Mouse (Mus musculus) kidney, adult 2 months (tissue): Measurements from ENCODE around the gene Kif18b. TPM values are rescaled to one million over a fixed set of nuclear protein-coding genes. Genes with fewer than 3 reads are reported as not detected.
A peak's percentile ranks its signal among the peaks of the same experiment; 100 is the strongest.

Experiments used
- DNase-seq: peaks from one replicate; pipeline ENCODE4 v3.0.0; 2021
- H3K27ac ChIP-seq: fragments of 200-500 bp; 2 replicates; pipeline ENCODE4 v1.5.1; 2012; ENCODE audit warnings: low read depth, low read length, control low read depth, inconsistent platforms; ENCODE audit not compliant: insufficient read depth
- H3K27me3 ChIP-seq: fragments of 200-500 bp; replicated peaks from 2 replicates; pipeline ENCODE4 v1.6.1; 2012; ENCODE audit warnings: mild to moderate bottlenecking, moderate library complexity, low read length, inconsistent platforms; ENCODE audit not compliant: control insufficient read depth, insufficient read depth
- H3K36me3 ChIP-seq: fragments of 200-500 bp; 2 replicates; pipeline ENCODE4 v1.6.1; 2012; ENCODE audit warnings: mild to moderate bottlenecking, moderate library complexity, low read length, inconsistent platforms; ENCODE audit not compliant: control insufficient read depth, insufficient read depth
- H3K4me1 ChIP-seq: fragments of 200-500 bp; 2 replicates; pipeline ENCODE4 v1.6.1; 2011; ENCODE audit warnings: low read length; ENCODE audit not compliant: control insufficient read depth, insufficient read depth
- H3K4me3 ChIP-seq: fragments of 200-500 bp; 2 replicates; pipeline ENCODE4 v1.5.1; 2011; ENCODE audit warnings: mild to moderate bottlenecking, low read depth, low read length, control low read depth; ENCODE audit not compliant: insufficient read depth
- CTCF ChIP-seq: fragments of 200-500 bp; conservative IDR thresholded peaks from 2 replicates; pipeline ENCODE4 v1.5.1; 2011; ENCODE audit warnings: low read depth, mild to moderate bottlenecking, control low read depth, low read length, moderate library complexity, mixed read lengths; ENCODE audit not compliant: insufficient read depth, insufficient read length
- POLR2A ChIP-seq: fragments of 200-500 bp; IDR thresholded peaks from one replicate; pipeline ENCODE4 v1.6.1; 2011; ENCODE audit warnings: low read depth, low read length, control low read depth
- WGBS: fragments of 180-500 bp; shearing (Covaris S2); methylation state at CpG from one replicate; pipeline ENCODE4 v1.1.7; 2018; 5-methylcytosine and 5-hydroxymethylcytosine counted together
- polyA plus RNA-seq: library from polyadenylated mRNA; depleted of rRNA; stranded (reverse); fragments of >200 nt; gene quantifications from 2 replicates; pipeline ENCODE4 v1.2.3, GENCODE M21; 2012

Gene Kif18b
- polyA plus RNA-seq, 1 experiment: 0.27 TPM

GRCm38 (mm10) chr11:102936272-102936671 lies 11.3 kb upstream of the Kif18b start:
- Histone ChIP-seq H3K27ac (no peak overlapping the region), H3K36me3 (no peaks in the 10 kb centered on the region), H3K27me3 (no peaks in the 10 kb centered on the region), H3K4me1 (no peaks in the 10 kb centered on the region; the same call in 1 of the 2 replicates), H3K4me3 (no peak overlapping the region)
- DNase-seq: no peak
- no peak for TF ChIP-seq POLR2A
- no peak for TF ChIP-seq CTCF
- 44% methylated on average over 4 of the region's 4 CpGs for WGBS

DNA sequence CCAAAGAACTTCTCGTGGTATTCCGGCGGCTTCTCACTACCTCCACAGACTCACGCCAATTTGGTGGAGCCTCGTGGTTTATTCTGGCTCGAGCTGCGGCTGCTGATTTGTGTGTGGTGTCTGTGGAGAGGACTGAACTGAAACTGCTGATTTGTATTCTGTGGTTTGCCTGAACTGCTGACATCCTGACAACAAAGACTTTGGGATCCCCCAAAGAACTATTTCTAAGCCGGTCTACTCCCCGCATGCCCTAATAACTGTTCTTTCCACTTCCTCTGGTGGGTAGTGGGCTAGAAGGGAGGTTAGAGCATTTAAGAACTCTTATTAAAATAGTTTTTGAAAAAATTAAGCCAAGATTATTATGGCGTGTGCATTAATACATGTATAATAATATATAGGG lies 5.7 kb upstream of the Kif18b start:
- DNase-seq: no peak
- no peaks in the 10 kb centered on the region for H3K4me1 ChIP-seq
- 91% methylated on average over 10 of the region's 10 CpGs for WGBS
- H3K27ac ChIP-seq: no peak overlapping the region
- no peak overlapping the region for H3K4me3 ChIP-seq
- H3K36me3 ChIP-seq: no peaks in the 10 kb centered on the region
- H3K27me3 ChIP-seq: no peaks in the 10 kb centered on the region
- TF ChIP-seq CTCF: no peak
- no peak for TF ChIP-seq POLR2A

GRCm38 (mm10) chr11:102925351-102925717 lies 410 bp upstream of the Kif18b start:
- Histone ChIP-seq H3K27me3 (no peaks in the 10 kb centered on the region), H3K27ac (no peak overlapping the region), H3K36me3 (no peaks in the 10 kb centered on the region), H3K4me3 (peak overlapping the region; percentile 41), H3K4me1 (no peaks in the 10 kb centered on the region)
- TF ChIP-seq CTCF (0 out of 2 replicates have a peak, but pooled peaks have one; percentile 1), POLR2A (no peak)
- DNase-seq: no peak
- WGBS: 3% methylated on average over 10 of the region's 10 CpGs

- 89% methylated on average over 6 of the region's 6 CpGs for WGBS
- Histone ChIP-seq H3K36me3 (no peaks in the 10 kb centered on the region), H3K4me1 (no peaks in the 10 kb centered on the region), H3K4me3 (no peak overlapping the region), H3K27ac (no peak overlapping the region), H3K27me3 (no peaks in the 10 kb centered on the region)
- no peak for DNase-seq
- TF ChIP-seq CTCF: no peak
- TF ChIP-seq POLR2A: no peak
Measured at GRCm38 (mm10) chr11:102921491-102921890, 3.4 kb downstream of the Kif18b start.

DNA sequence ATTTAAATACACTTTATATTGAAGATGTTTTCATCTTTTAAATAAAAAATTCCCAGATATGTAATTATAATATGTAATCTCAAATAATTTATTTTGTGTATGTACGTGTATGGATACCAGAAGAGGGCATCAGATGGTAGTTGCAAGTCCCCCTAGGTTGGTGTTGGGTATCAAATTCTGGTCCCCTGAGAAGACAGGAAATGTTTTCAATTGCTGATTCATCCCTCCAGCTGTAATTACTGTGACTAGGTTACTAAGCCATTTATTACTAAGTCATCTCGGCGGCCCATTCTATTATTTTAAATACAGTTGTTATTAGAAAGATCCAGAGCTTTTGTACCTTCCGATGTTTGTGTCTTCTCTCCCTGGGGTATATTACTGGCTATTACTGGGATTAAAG lies 6.8 kb downstream of the Kif18b start:
- no peak for TF ChIP-seq POLR2A
- no peak for TF ChIP-seq CTCF
- Histone ChIP-seq H3K4me3 (no peak overlapping the region), H3K4me1 (no peaks in the 10 kb centered on the region), H3K27me3 (no peaks in the 10 kb centered on the region), H3K36me3 (no peaks in the 10 kb centered on the region), H3K27ac (no peak overlapping the region)
- DNase-seq: no peak
- WGBS: 73% methylated on average over 4 of the region's 4 CpGs

DNA sequence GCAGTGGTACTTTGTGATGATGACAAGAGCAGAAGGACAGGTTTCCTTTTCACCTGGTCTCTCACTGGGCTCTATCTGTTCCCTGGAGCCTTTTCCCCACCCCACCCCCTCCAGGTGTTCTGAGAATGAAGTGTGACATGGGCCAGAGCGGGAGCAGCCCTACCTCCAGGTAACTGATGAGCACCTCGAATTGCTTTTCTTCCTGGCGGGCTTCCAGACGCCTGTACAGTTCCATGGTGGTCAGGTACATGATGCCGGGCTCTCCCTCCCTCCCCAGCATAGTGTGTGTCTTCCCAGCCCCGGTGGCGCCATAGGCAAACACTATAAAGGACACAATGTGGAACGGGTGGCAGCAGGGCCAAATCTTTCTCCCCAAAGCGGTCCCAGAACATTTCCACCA lies 9.5 kb downstream of the Kif18b start:
- TF ChIP-seq POLR2A (no peak), CTCF (no peak)
- DNase-seq: no peak
- Histone ChIP-seq H3K36me3 (no peaks in the 10 kb centered on the region), H3K4me1 (no peaks in the 10 kb centered on the region), H3K4me3 (no peak overlapping the region), H3K27me3 (no peaks in the 10 kb centered on the region), H3K27ac (no peak overlapping the region)
- 94% methylated on average over 9 of the region's 9 CpGs for WGBS

GRCm38 (mm10) chr11:102911376-102911775 lies 13.5 kb downstream of the Kif18b start:
- Histone ChIP-seq H3K4me1 (no peaks in the 10 kb centered on the region), H3K27ac (no peak overlapping the region), H3K36me3 (no peaks in the 10 kb centered on the region), H3K27me3 (no peaks in the 10 kb centered on the region), H3K4me3 (no peak overlapping the region)
- WGBS: 83% methylated on average over 7 of the region's 7 CpGs
- TF ChIP-seq CTCF: no peak
- no peak for TF ChIP-seq POLR2A
- DNase-seq: no peak

- TF ChIP-seq POLR2A (no peak), CTCF (no peak)
- H3K27ac ChIP-seq: no peak overlapping the region
- no peak for DNase-seq
- 81% methylated on average over 7 of the region's 7 CpGs for WGBS
- no peaks in the 10 kb centered on the region for H3K4me1 ChIP-seq
- H3K36me3 ChIP-seq: no peaks in the 10 kb centered on the region
- H3K4me3 ChIP-seq: no peak overlapping the region
- no peaks in the 10 kb centered on the region for H3K27me3 ChIP-seq
Measured at GRCm38 (mm10) chr11:102903654-102904053, 21.3 kb downstream of the Kif18b start.
